Mouse (Mus musculus) thymus, postnatal 36 days (tissue): ENCODE results near the gene Lep.

Source experiments
- DNase-seq, 2 experiments: peaks; one replicate each; pipeline ENCODE4 v3.0.0; 2022; ENCODE audit warnings: mixed read lengths in 2 of 2

Lep gene

GRCm38 (mm10) chr6:29118231-29118630, 58.2 kb downstream of the Lep start:
- no peak for DNase-seq

- no peak for DNase-seq
Observed at GRCm38 (mm10) chr6:29118963-29119362, 58.9 kb downstream of the Lep start.

GRCm38 (mm10) chr6:29119990-29120389, 60.0 kb downstream of the Lep start:
- DNase-seq = no peak
